Mouse (Mus musculus) Muller cell, postnatal 12 days (primary cell): ENCODE data around the gene Whrn.

ENCODE experiments used
- DNase-seq: peaks from one replicate; pipeline ENCODE4 v3.0.0-alpha.2; 2015; ENCODE audit errors: inconsistent ontology term

The Whrn gene

DNA sequence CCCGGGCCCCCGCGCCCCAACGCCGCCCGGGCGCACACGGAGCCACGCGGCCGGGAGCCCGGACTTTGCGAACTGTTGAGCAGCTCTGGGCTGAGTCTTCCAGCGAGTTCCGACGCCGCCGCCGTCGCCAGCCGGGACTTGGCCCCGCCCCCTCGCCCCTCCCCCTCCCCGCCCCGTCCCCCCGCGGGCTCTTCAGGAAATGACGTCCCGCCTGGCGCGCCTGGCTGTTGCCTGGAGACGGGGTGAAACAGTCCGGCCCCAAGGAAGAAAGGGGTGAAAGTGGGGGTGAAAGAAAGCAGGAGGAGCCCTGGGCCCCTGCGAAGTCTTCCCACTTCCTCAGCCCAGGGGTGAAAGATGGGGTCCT is at the start of gene Whrn:
Gene Whrn (minus strand): TSS at position 77 of the 364 bp plus-strand sequence.
- DNase-seq = peak; percentile 80

GRCm38 (mm10) chr4:63545231-63545958 is 49.6 kb upstream of the Whrn start:
- DNase-seq = peak; percentile 36

- DNase-seq = peak; percentile 98
Measured at GRCm38 (mm10) chr4:63544494-63545230, 48.9 kb upstream of the Whrn start, which contains the start of gene Atp6v1g1. TSS of gene Atp6v1g1 (plus strand) at chr4:63544772.

GRCm38 (mm10) chr4:63543746-63544493 is 48.1 kb upstream of the Whrn start:
- DNase-seq = no peak

- no peak for DNase-seq
Measured at GRCm38 (mm10) chr4:63542209-63542608, 46.4 kb upstream of the Whrn start.

DNA sequence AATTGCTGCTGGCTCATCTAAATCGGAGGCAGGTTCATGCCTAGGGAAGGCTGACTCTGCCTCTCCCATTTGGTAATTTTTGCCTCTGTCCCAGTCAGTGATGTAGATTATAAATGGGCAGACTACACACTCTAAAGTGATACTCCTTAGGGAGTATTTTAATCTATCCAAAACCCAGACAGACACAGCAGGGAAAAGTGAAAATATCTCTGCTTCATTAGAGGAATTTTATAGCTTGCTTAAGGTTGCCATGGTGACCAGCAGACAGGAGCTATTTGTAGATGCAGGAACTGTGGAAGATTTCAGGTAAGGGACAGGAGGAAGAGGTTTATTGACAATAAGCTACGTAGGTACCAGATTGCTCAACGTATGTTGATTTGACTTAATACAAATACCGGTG is 41.8 kb upstream of the Whrn start:
- DNase-seq = no peak

DNA sequence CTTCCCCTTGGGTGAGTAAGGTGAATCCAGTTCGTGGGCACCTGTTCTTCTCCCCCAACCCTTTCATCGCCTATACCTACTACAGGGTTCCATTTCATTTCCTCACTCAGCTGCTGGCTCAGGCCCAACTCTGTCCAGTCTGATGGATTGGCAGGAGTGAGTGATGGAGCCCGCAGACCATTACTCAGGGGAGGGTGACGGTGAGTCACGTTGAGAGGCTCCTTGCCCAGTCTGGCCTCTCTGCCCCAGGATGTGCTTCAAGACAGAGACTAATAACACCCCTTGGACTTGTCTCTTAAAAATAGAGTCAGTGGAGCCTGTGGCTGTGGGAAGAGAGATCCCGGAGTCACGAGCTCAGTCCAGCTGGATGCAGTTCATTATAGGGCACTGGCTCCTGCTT is 34.6 kb upstream of the Whrn start:
- DNase-seq = peak; percentile 25

DNA sequence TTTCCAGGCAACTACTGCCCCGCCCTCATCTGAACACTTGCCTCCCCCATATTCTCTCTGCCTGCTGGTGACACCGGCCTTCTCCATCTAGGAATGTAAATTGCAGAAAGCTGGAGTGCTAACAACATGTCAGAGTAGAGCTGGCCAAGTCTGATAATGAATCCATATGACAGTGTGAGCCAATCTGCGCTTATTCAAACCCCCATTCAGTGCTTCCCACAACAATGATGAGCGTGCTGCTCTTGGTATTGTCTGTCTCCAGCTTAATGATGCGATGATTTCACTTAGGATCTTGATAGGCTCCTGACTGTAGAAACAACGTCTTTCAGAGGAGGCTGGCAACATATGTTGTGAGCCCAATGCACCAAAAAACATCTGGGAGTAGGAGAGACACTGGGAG is 33.2 kb upstream of the Whrn start:
- DNase-seq = peak; percentile 29

GRCm38 (mm10) chr4:63525514-63525913 is 29.7 kb upstream of the Whrn start:
- no peak for DNase-seq

DNA sequence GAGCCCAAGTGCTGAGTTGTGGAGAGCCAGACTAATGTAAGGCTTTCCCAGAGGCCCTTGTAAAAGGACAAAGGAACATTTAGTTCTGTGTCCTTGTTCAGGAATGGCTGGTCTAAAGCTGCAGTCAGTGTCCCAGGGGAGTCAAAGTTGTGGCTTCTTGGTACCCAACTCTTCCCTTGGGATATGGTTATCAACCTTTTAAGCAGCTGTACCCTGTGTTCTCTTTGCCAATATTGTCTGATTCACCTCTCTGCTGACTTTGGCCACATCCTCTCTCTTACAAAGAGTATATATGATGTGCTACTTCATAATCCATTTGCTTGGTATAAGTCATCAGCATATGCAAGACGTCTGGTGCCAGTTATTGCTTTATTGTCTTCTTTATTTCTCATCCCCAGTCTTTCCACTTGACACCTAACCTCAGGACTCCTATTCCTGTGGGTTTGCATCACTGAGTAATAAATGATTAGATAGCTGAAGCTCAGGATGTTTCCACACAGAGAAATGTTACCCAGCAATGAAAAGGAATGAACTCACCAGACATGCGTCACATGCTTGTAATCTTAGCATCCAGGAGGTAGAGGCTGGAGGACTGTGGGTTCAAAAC is 26.1 kb upstream of the Whrn start:
- no peak for DNase-seq

- no peak for DNase-seq
Measured at GRCm38 (mm10) chr4:63515021-63515420, 19.2 kb upstream of the Whrn start.

- no peak for DNase-seq
Measured at GRCm38 (mm10) chr4:63514454-63514984, 18.7 kb upstream of the Whrn start.

- DNase-seq = no peak
Measured at GRCm38 (mm10) chr4:63512921-63513320, 17.1 kb upstream of the Whrn start.

GRCm38 (mm10) chr4:63508232-63508631 is 12.4 kb upstream of the Whrn start:
- peak; percentile 63 for DNase-seq

- DNase-seq = no peak
Measured at GRCm38 (mm10) chr4:63507478-63507877, 11.7 kb upstream of the Whrn start.

DNA sequence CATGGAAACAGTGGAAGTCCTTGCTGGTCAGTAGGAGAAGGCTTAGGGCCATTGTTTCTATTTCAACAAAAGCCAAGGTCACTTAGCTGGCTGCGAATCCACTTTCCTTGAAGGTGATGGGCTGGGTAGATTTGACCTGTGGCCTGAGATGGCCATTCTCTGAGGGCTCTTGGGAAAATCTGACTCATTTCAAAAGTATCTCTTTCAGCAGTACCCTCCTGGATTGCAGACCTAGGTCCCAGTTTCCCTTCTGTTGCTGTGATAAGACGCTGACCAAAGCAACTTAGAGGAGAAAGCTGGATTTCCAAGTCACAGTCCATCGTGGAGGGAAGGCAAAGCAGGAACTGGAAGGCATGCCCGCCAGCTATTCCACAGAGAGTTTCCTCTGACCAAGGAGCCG is 8.2 kb upstream of the Whrn start:
- DNase-seq = no peak

- no peak for DNase-seq
Measured at GRCm38 (mm10) chr4:63501050-63501449, 5.3 kb upstream of the Whrn start.

DNA sequence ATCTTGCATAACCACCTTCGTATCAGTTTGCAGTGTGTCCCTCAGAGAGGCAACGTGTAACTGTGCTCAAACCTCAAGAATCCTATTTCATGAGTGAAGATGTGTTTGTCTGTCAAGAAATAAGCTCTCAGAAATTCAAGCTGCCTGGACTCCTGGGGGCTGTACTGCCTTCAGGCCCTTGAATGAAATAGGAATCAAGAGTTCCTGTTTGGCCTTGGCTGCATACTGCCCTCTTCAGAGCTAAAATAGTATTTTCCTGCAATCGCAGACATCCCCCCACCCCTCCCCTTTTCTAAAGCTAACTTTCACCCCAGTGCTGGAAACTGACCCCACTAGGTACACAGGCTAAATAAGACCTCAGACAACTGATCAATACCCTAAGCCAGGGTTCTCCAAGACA is 2.6 kb upstream of the Whrn start:
- no peak for DNase-seq

DNA sequence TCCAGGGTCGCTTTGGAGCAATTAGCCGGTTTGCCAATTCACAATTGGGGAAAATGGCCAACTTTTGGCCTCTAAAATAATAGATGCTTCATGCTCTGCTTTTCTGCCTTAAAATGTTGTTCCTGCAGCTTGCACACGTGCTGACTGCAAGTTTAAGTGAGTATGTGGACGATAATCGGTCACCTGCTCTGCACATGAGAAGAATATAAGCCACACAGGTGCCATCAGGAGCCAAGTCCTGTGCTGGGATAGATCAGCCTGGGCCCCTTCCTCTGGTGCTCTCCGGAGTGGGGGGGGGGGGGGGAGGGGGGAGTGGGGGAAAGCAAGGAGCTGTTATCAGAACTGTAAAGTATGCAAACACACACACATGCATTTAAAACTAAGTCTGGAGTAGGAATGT is 521 bp upstream of the Whrn start:
- no peak for DNase-seq

- DNase-seq = peak; percentile 53
Measured at GRCm38 (mm10) chr4:63494967-63495914, 550 bp downstream of the Whrn start.
